ENCODE assay signal across 7 mouse cellular contexts in the genomic region with DNA sequence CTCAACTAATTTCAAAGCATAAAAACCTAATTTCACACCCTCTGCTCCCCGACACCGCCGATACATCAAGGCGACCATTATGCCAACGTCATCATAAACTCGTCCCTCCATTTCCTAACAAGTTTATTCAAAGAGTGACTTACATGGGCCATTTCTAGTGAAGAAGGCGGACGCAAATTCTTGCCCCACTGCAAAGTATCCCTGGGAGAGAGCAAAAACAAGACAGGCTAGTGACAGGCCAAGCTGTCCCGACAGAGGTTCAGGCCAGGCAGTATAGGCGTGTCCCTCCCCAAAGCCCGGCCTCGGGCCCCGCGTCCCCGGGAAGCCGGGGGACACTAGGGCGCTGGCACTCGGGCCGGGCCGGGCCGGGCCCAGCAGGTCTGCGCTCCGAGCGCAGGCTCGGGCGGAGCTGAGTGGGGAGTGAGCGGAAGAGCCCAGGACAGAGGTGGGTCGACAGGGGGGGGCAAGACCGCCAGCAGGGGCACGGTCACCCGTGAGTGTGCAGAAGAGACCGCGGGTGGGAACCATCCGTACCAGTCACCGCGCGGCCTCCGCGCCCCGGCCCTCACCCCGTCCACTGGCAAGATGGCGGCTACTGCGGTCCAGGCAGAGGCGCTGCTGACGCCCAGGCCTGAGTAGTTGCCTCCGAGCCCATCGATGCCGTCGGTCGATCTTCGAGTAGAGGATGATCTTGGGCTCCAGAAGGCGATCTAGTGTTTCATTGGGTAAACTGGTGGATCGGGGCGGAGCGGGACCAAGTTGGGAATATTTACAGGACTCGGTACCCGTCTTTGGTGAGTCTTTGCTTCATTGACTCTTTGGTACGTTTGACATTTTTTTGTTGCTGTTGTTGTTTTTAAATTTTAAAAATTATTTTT. TPM values are rescaled to one million over a fixed set of nuclear protein-coding genes. Genes with fewer than 3 reads are reported as not detected.
DNase-seq lines count a peak whose midpoint lies in the region; ATAC-seq lines count a peak whose summit lies in the region.

Gene Mmadhc (minus strand): TSS at position 693 of the 878 bp plus-strand sequence.

- H3K4me1 ChIP-seq in intestine, embryonic 14.5 days (replicated peaks; ENCODE audit: control insufficient read depth, insufficient read depth, low read length): peaks cover 14% of the 10 kb centered on the region
- H3K4me1 ChIP-seq in midbrain, embryonic 11.5 days (ENCODE audit: control insufficient read depth, insufficient read depth, low read length): peaks cover 15% of the 10 kb centered on the region

- peak within 1 kb of the TSS; percentile 94 for H3K9ac ChIP-seq in intestine, embryonic 14.5 days (ENCODE audit: low read length)
- peak within 1 kb of the TSS; percentile 97 for H3K9ac ChIP-seq in midbrain, embryonic 11.5 days (ENCODE audit: low read length)

- under 1% methylated on average over 58 of the region's 58 CpGs for WGBS in intestine, embryonic 14.5 days
- WGBS in midbrain, embryonic 11.5 days: under 1% methylated on average over 58 of the region's 58 CpGs

- intact Hi-C loops in left cerebral cortex, postnatal 36 days (cut with DNase I): no loop called here

- H3K4me3 ChIP-seq in intestine, embryonic 14.5 days (ENCODE audit: low read depth, low read length): peak within 1 kb of the TSS; percentile 54
- peak within 1 kb of the TSS; percentile 86 for H3K4me3 ChIP-seq in midbrain, embryonic 11.5 days (ENCODE audit: low read depth, low read length)

- H3K9me3 ChIP-seq in intestine, embryonic 14.5 days (ENCODE audit: control insufficient read depth, low read length): no peaks in the 10 kb centered on the region
- no peaks in the 10 kb centered on the region for H3K9me3 ChIP-seq in midbrain, embryonic 11.5 days (ENCODE audit: control insufficient read depth, low read length)

- H3K36me3 ChIP-seq in intestine, embryonic 14.5 days (ENCODE audit: control insufficient read depth, insufficient read depth, low read length): peaks cover 6% of the 10 kb centered on the region
- no peaks in the 10 kb centered on the region for H3K36me3 ChIP-seq in midbrain, embryonic 11.5 days (ENCODE audit: control insufficient read depth, insufficient read depth, low read length)

- H3K4me2 ChIP-seq in intestine, embryonic 14.5 days (ENCODE audit: low read length): peak within 1 kb of the TSS; percentile 70
- H3K4me2 ChIP-seq in midbrain, embryonic 11.5 days: peak within 1 kb of the TSS; percentile 57

- DNase-seq in adrenal gland, adult 2 months: peak; percentile 97
- DNase-seq in embryo, embryonic 11 days: peak; percentile 96
- DNase-seq in gastrocnemius, postnatal 25 days: peak; percentile 94
- DNase-seq in intestine, embryonic 14.5 days (ENCODE audit: low spot score): peak; percentile 90
- peak; percentile 90 to 92 for DNase-seq in left cerebral cortex, postnatal 36 days (ENCODE audit: low spot score in 2 of 2)
- DNase-seq in midbrain, embryonic 11.5 days (ENCODE audit: low spot score, missing footprints): peak; percentile 98
- peak; percentile 93 for DNase-seq in skeletal muscle tissue, adult 2 months (ENCODE audit: low read depth, low spot score)

- H3K27me3 ChIP-seq in intestine, embryonic 14.5 days (replicated peaks; ENCODE audit: control insufficient read depth, insufficient read depth, low read length): no peaks in the 10 kb centered on the region
- no peaks in the 10 kb centered on the region for H3K27me3 ChIP-seq in midbrain, embryonic 11.5 days (ENCODE audit: control insufficient read depth, insufficient read depth, low read length)

- peak within 1 kb of the TSS; percentile 85 for H3K27ac ChIP-seq in intestine, embryonic 14.5 days (ENCODE audit: low read depth)
- peak within 1 kb of the TSS; percentile 74; the same call in 1 of the 2 replicates for H3K27ac ChIP-seq in midbrain, embryonic 11.5 days (ENCODE audit: low read depth, low read length)

- peak; percentile 97 for ATAC-seq in intestine, embryonic 14.5 days (replicated peaks; ENCODE audit: low FRiP score, low TSS enrichment, low read depth)
- ATAC-seq in midbrain, embryonic 11.5 days (ENCODE audit: low FRiP score): peak; percentile 96

RNA-seq across cellular contexts. Expression of gene Mmadhc, which starts in this region (rescaled TPM):
- 100 to 1,000 TPM in 1 of 2 experiments, 10 to 100 TPM in 1; 83.7 to 122 TPM for total RNA-seq in adrenal gland, adult 2 months (2021)
- polyA plus RNA-seq in adrenal gland, adult 2 months (2012; rRNA removed): 56.7 and 59.0 TPM in 2 replicates
- 100 to 1,000 TPM; 104 to 108 TPM for total RNA-seq in gastrocnemius, postnatal 25 days (2021)
- polyA plus RNA-seq in intestine, embryonic 14.5 days (2014; fragmentation: Nextera tagmentation; extraction: Ambion mirVana): 147 and 162 TPM in 2 replicates
- 10 to 100 TPM; 49.8 to 50.2 TPM for total RNA-seq in left cerebral cortex, postnatal 36 days (2021)
- polyA plus RNA-seq in midbrain, embryonic 11.5 days (2014; fragmentation: Nextera tagmentation; extraction: Ambion mirVana): 172 and 177 TPM in 2 replicates

Comparison
In these comparisons a context has a peak if more than half of its experiments do, and no peak if none do; other contexts are left out.
1. Peak in every context shown above with its lines: DNase-seq, ATAC-seq, H3K4me3 ChIP-seq and H3K27ac ChIP-seq.